9 mouse cellular contexts compared by ENCODE assay signal in the genomic region with DNA sequence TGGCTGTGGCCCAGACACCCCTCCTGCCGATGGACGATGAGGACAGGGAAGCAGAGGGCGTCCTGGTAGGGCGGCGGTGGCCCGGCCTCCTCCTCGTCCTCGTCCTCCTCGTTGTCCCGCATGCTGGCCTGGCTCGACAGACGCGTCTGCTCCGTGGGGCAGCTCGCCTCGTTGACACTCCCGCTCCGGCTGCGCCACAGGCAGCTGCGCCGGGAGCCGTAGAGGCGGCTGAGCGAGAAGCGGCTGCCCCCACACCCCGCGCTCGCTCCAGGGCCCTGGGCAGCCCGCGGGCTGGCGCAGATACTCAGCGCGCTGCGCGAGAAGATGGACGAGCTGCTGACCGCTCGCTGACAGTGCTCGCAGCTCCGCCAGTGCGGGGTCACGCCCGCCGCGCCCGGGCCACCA. TPM values are rescaled to one million over a fixed set of nuclear protein-coding genes. Genes with fewer than 3 reads are reported as not detected.
A peak's percentile ranks its signal among the peaks of the same experiment; 100 is the strongest.
DNase-seq lines count a peak whose midpoint lies in the region; ATAC-seq lines count a peak whose summit lies in the region.
"Had no signal": no experiment of that assay in that cellular context is flagged by ENCODE, and none has a peak within 500 bp of the region (broad histone marks: within the 10 kb centered on the region; RNA-seq: fewer than 3 reads in every experiment).

No protein-coding gene starts in this region.

- ATAC-seq in kidney, embryonic 16.5 days (ENCODE audit: low FRiP score, low TSS enrichment), result no peak
- no peak for ATAC-seq in forebrain, embryonic 12.5 days (ENCODE audit: low FRiP score)
- ATAC-seq in liver, embryonic 13.5 days (ENCODE audit: low read depth), result no peak

- no peaks in the 10 kb centered on the region for H3K9me3 ChIP-seq in kidney, embryonic 16.5 days (ENCODE audit: low read length)
- H3K9me3 ChIP-seq in forebrain, embryonic 12.5 days, result no peaks in the 10 kb centered on the region
- H3K9me3 ChIP-seq in liver, embryonic 13.5 days (replicated peaks), result no peaks in the 10 kb centered on the region

- no peak for DNase-seq in kidney, adult 11 months
- DNase-seq in cerebellum, adult 9-11 months, result peak; percentile 73
- no peak for DNase-seq in liver, embryonic 13.5 days
- no peak for DNase-seq in urinary bladder, postnatal 25 days (ENCODE audit: low spot score)
- DNase-seq in layer of hippocampus, adult 18-20 months (ENCODE audit: low spot score in 2 of 2), result no peak
- DNase-seq in lung, postnatal 36 days, result no peak

- peak overlapping the region; percentile 55 for H3K4me2 ChIP-seq in kidney, embryonic 16.5 days (replicated peaks; ENCODE audit: low read depth, low read length)
- H3K4me2 ChIP-seq in forebrain, embryonic 12.5 days, result peak overlapping the region; percentile 39
- peak overlapping the region; percentile 30; the same call in 1 of the 2 replicates for H3K4me2 ChIP-seq in liver, embryonic 13.5 days

- H3K27ac ChIP-seq in kidney, embryonic 16.5 days (ENCODE audit: low read length), result no peak overlapping the region
- no peak overlapping the region for H3K27ac ChIP-seq in forebrain, embryonic 12.5 days
- no peak overlapping the region for H3K27ac ChIP-seq in liver, embryonic 13.5 days

- peaks cover 18% of the 10 kb centered on the region for H3K4me1 ChIP-seq in kidney, embryonic 16.5 days (ENCODE audit: insufficient read depth, low read length)
- H3K4me1 ChIP-seq in forebrain, embryonic 12.5 days, result peaks cover 46% of the 10 kb centered on the region
- peaks cover 20% of the 10 kb centered on the region for H3K4me1 ChIP-seq in liver, embryonic 13.5 days (replicated peaks)

- no peak overlapping the region for H3K9ac ChIP-seq in kidney, embryonic 16.5 days (replicated peaks; ENCODE audit: low read length)
- H3K9ac ChIP-seq in forebrain, embryonic 12.5 days, result peak overlapping the region; percentile 29; the same call in 1 of the 2 replicates
- H3K9ac ChIP-seq in liver, embryonic 13.5 days, result no peak overlapping the region

- H3K27me3 ChIP-seq in kidney, embryonic 16.5 days (ENCODE audit: insufficient read depth, low read length), result peaks cover 80% of the 10 kb centered on the region
- H3K27me3 ChIP-seq in forebrain, embryonic 12.5 days, result peaks cover 82% of the 10 kb centered on the region
- H3K27me3 ChIP-seq in liver, embryonic 13.5 days, result peaks cover 100% of the 10 kb centered on the region

- WGBS in kidney, embryonic 16.5 days, result 4% methylated on average over 46 of the region's 46 CpGs
- 2% methylated on average over 45 of the region's 46 CpGs for WGBS in forebrain, embryonic 12.5 days
- 2% methylated on average over 44 of the region's 46 CpGs for WGBS in liver, embryonic 13.5 days (ENCODE audit: insufficient replicate concordance)

- peak overlapping the region; percentile 38 for H3K4me3 ChIP-seq in kidney, embryonic 16.5 days (ENCODE audit: low read length)
- peak overlapping the region; percentile 23 for H3K4me3 ChIP-seq in forebrain, embryonic 12.5 days (replicated peaks)
- H3K4me3 ChIP-seq in liver, embryonic 13.5 days (replicated peaks), result peak overlapping the region; percentile 21; the same call in 1 of the 2 replicates

- H3K36me3 ChIP-seq in kidney, embryonic 16.5 days (ENCODE audit: insufficient read depth, low read length), result no peaks in the 10 kb centered on the region
- peaks cover 25% of the 10 kb centered on the region for H3K36me3 ChIP-seq in forebrain, embryonic 12.5 days (replicated peaks)
- H3K36me3 ChIP-seq in liver, embryonic 13.5 days, result no peaks in the 10 kb centered on the region

RNA-seq across cellular contexts. Expression of a gene that starts 4.6 kb away (rescaled TPM):
- 3.5 and 3.8 TPM in 2 replicates for polyA plus RNA-seq in kidney, embryonic 16.5 days (2015; fragmentation: Nextera tagmentation; extraction: Ambion mirVana)
- 8.5 and 13.4 TPM in 2 replicates for polyA plus RNA-seq in forebrain, embryonic 12.5 days (2016; fragmentation: Nextera tagmentation; extraction: Ambion mirVana)
- 0.14 and 0.17 TPM in 2 replicates for polyA plus RNA-seq in liver, embryonic 13.5 days (2015; fragmentation: Nextera tagmentation; extraction: Ambion mirVana)
- 100 to 1,000 TPM; 112 to 119 TPM for total RNA-seq in layer of hippocampus, adult 18-20 months (2021)

RNA-seq across cellular contexts. Expression of a gene that starts 10.6 kb away (rescaled TPM):
- 5.9 and 6.4 TPM in 2 replicates for polyA plus RNA-seq in kidney, embryonic 16.5 days (2015; fragmentation: Nextera tagmentation; extraction: Ambion mirVana)
- polyA plus RNA-seq in forebrain, embryonic 12.5 days (2016; fragmentation: Nextera tagmentation; extraction: Ambion mirVana), result 5.5 and 5.7 TPM in 2 replicates
- 1.4 and 1.6 TPM in 2 replicates for polyA plus RNA-seq in liver, embryonic 13.5 days (2015; fragmentation: Nextera tagmentation; extraction: Ambion mirVana)
- 1 to 10 TPM; 2.3 to 2.5 TPM for total RNA-seq in layer of hippocampus, adult 18-20 months (2021)

RNA-seq across cellular contexts. Expression of a gene that starts 18.8 kb away (rescaled TPM):
- 159 and 170 TPM in 2 replicates for polyA plus RNA-seq in kidney, embryonic 16.5 days (2015; fragmentation: Nextera tagmentation; extraction: Ambion mirVana)
- polyA plus RNA-seq in forebrain, embryonic 12.5 days (2016; fragmentation: Nextera tagmentation; extraction: Ambion mirVana), result 91.0 and 91.7 TPM in 2 replicates
- 58.0 and 58.6 TPM in 2 replicates for polyA plus RNA-seq in liver, embryonic 13.5 days (2015; fragmentation: Nextera tagmentation; extraction: Ambion mirVana)
- 10 to 100 TPM; 26.2 to 29.9 TPM for total RNA-seq in layer of hippocampus, adult 18-20 months (2021)

RNA-seq across cellular contexts. Expression of a gene that starts 21.6 kb away (rescaled TPM):
- 0.63 and 0.81 TPM in 2 replicates for polyA plus RNA-seq in kidney, embryonic 16.5 days (2015; fragmentation: Nextera tagmentation; extraction: Ambion mirVana)
- polyA plus RNA-seq in forebrain, embryonic 12.5 days (2016; fragmentation: Nextera tagmentation; extraction: Ambion mirVana), result 1.1 and 2.4 TPM in 2 replicates
- not detected in 2 replicates for polyA plus RNA-seq in liver, embryonic 13.5 days (2015; fragmentation: Nextera tagmentation; extraction: Ambion mirVana)
- 1 to 10 TPM in 1 of 2 experiments, under 1 TPM in 1; 0.91 to 1.6 TPM for total RNA-seq in layer of hippocampus, adult 18-20 months (2021)
- total RNA-seq: hematopoietic stem cell, adult 5-6 weeks had no signal

RNA-seq across cellular contexts. Expression of a gene that starts 28.2 kb away (rescaled TPM):
- polyA plus RNA-seq in kidney, embryonic 16.5 days (2015; fragmentation: Nextera tagmentation; extraction: Ambion mirVana), result 1,922 and 2,030 TPM in 2 replicates
- 1,580 and 1,603 TPM in 2 replicates for polyA plus RNA-seq in forebrain, embryonic 12.5 days (2016; fragmentation: Nextera tagmentation; extraction: Ambion mirVana)
- 1,012 and 1,064 TPM in 2 replicates for polyA plus RNA-seq in liver, embryonic 13.5 days (2015; fragmentation: Nextera tagmentation; extraction: Ambion mirVana)
- total RNA-seq in layer of hippocampus, adult 18-20 months (2021), result 1,000 to 10,000 TPM; 1,799 to 1,827 TPM
